Mouse (Mus musculus) MEL (cell line): ENCODE results near the gene Il3. TPM values are rescaled to one million over a fixed set of nuclear protein-coding genes. Genes with fewer than 3 reads are reported as not detected.

Source experiments
- DNase-seq: peaks from one replicate; pipeline ENCODE4 v3.0.0; 2011; ENCODE audit warnings: low read depth, low spot score
- H3K27ac ChIP-seq: 2 replicates; pipeline ENCODE4 v1.5.1; 2012; ENCODE audit warnings: low read depth, mild to moderate bottlenecking, control low read depth, low read length, moderate library complexity; ENCODE audit not compliant: control insufficient read depth
- H3K27me3 ChIP-seq, 2 experiments: fragments of 150-350 bp in 1 of 2; sonication (generic) in 1 of 2; 2 replicates each; pipeline ENCODE4 v1.6.1; 2012; ENCODE audit warnings: low read length in 2 of 2, mild to moderate bottlenecking in 2 of 2, improper control_type of control experiment in 1 of 2, moderate library complexity in 1 of 2; ENCODE audit not compliant: insufficient read depth in 2 of 2, control insufficient read depth in 1 of 2
- H3K36me3 ChIP-seq, 2 experiments: 2 replicates each; pipeline ENCODE4 v1.6.1; 2012 to 2014; ENCODE audit warnings: low read length in 2 of 2, improper control_type of control experiment in 1 of 2, inconsistent platforms in 1 of 2, mild to moderate bottlenecking in 1 of 2; ENCODE audit not compliant: insufficient read depth in 2 of 2, control insufficient read depth in 1 of 2
- H3K4me1 ChIP-seq, 2 experiments: fragments of 150-350 bp in 1 of 2; sonication (generic) in 1 of 2; 2 replicates each; pipeline ENCODE4 v1.6.1; 2012; ENCODE audit warnings: low read length in 2 of 2, improper control_type of control experiment in 1 of 2, mild to moderate bottlenecking in 1 of 2; ENCODE audit not compliant: insufficient read depth in 2 of 2, control insufficient read depth in 1 of 2
- H3K4me3 ChIP-seq, 2 experiments: fragments of 150-350 bp in 1 of 2; sonication (generic) in 1 of 2; 2 replicates each; pipeline ENCODE4 v1.5.1; 2012; ENCODE audit warnings: low read depth in 2 of 2, low read length in 2 of 2, mild to moderate bottlenecking in 2 of 2, moderate library complexity in 2 of 2, control low read depth in 1 of 2, improper control_type of control experiment in 1 of 2; ENCODE audit not compliant: control insufficient read depth in 1 of 2, insufficient read depth in 1 of 2
- H3K79me2 ChIP-seq: 2 replicates; pipeline ENCODE4 v1.6.1; 2012; ENCODE audit warnings: mild to moderate bottlenecking, low read length, moderate library complexity; ENCODE audit not compliant: control insufficient read depth, poor library complexity, insufficient read depth
- H3K9ac ChIP-seq: 2 replicates; pipeline ENCODE4 v1.6.1; 2012; ENCODE audit warnings: low read depth, mild to moderate bottlenecking, control low read depth, low read length, moderate library complexity; ENCODE audit not compliant: control insufficient read depth, poor library complexity, severe bottlenecking
- H3K9me3 ChIP-seq: fragments of 150-350 bp; sonication (generic); replicated peaks from 2 replicates; pipeline ENCODE4 v1.6.1; 2012; ENCODE audit warnings: mild to moderate bottlenecking, low read length, improper control_type of control experiment, moderate library complexity; ENCODE audit not compliant: insufficient read depth
- BHLHE40 ChIP-seq: IDR thresholded peaks from 2 replicates; pipeline ENCODE4 v1.6.1; 2012; ENCODE audit warnings: low read depth, mild to moderate bottlenecking, inconsistent platforms, low read length, improper control_type of control experiment, borderline replicate concordance
- CHD1 ChIP-seq: IDR thresholded peaks from 2 replicates; pipeline ENCODE4 v1.6.1; 2012; ENCODE audit warnings: low read depth, mild to moderate bottlenecking, inconsistent platforms, low read length, improper control_type of control experiment
- CHD2 ChIP-seq: IDR thresholded peaks from 2 replicates; pipeline ENCODE4 v1.6.1; 2011; ENCODE audit warnings: low read length, improper control_type of control experiment
- E2F4 ChIP-seq: IDR thresholded peaks from 2 replicates; pipeline ENCODE4 v1.6.1; 2011; ENCODE audit warnings: low read depth, low read length, improper control_type of control experiment, borderline replicate concordance
- EP300 ChIP-seq, 2 experiments: IDR thresholded peaks; 2 replicates each; pipeline ENCODE4 v1.6.1; 2011; ENCODE audit warnings: improper control_type of control experiment in 2 of 2, low read length in 2 of 2, low read depth in 1 of 2, mild to moderate bottlenecking in 1 of 2
- ETS1 ChIP-seq: IDR thresholded peaks from 2 replicates; pipeline ENCODE4 v1.6.1; 2012; ENCODE audit warnings: low read depth, mild to moderate bottlenecking, inconsistent platforms, low read length, improper control_type of control experiment, moderate library complexity
- GABPA ChIP-seq: IDR thresholded peaks from 2 replicates; pipeline ENCODE4 v1.6.1; 2012; ENCODE audit warnings: low read depth, mild to moderate bottlenecking, inconsistent platforms, low read length, improper control_type of control experiment, moderate library complexity
- GATA1 ChIP-seq: IDR thresholded peaks from 2 replicates; pipeline ENCODE4 v1.6.1; 2011; ENCODE audit warnings: low read depth, low read length, improper control_type of control experiment
- JUND ChIP-seq: IDR thresholded peaks from 2 replicates; pipeline ENCODE4 v1.6.1; 2011; ENCODE audit warnings: low read depth, mild to moderate bottlenecking, improper control_type of control experiment, low read length
- MAFK ChIP-seq: IDR thresholded peaks from 2 replicates; pipeline ENCODE4 v1.6.1; 2011; ENCODE audit warnings: low read depth, mild to moderate bottlenecking, low read length, improper control_type of control experiment, borderline replicate concordance
- MAX ChIP-seq: IDR thresholded peaks from 2 replicates; pipeline ENCODE4 v1.6.1; 2011; ENCODE audit warnings: low read length, improper control_type of control experiment
- MEF2A ChIP-seq: IDR thresholded peaks from 2 replicates; pipeline ENCODE4 v1.6.1; 2014; ENCODE audit warnings: low read depth, mild to moderate bottlenecking, inconsistent platforms, low read length, improper control_type of control experiment; ENCODE audit not compliant: poor library complexity, insufficient replicate concordance, severe bottlenecking; ENCODE audit errors: extremely low read depth
- MXI1 ChIP-seq: IDR thresholded peaks from 2 replicates; pipeline ENCODE4 v1.6.1; 2011; ENCODE audit warnings: mild to moderate bottlenecking, low read depth, low read length, improper control_type of control experiment
- MYB ChIP-seq: IDR thresholded peaks from 2 replicates; pipeline ENCODE4 v1.6.1; 2011; ENCODE audit warnings: mild to moderate bottlenecking, low read depth, low read length, improper control_type of control experiment
- MYC ChIP-seq: IDR thresholded peaks from 2 replicates; pipeline ENCODE4 v1.6.1; 2011; ENCODE audit warnings: low read depth, mild to moderate bottlenecking, low read length, improper control_type of control experiment, moderate library complexity
- NELFE ChIP-seq: IDR thresholded peaks from 2 replicates; pipeline ENCODE4 v1.6.1; 2011; ENCODE audit warnings: low read depth, low read length, improper control_type of control experiment
- NRF1 ChIP-seq: IDR thresholded peaks from 2 replicates; pipeline ENCODE4 v1.6.1; 2014; ENCODE audit warnings: low read depth, mild to moderate bottlenecking, inconsistent platforms, low read length, improper control_type of control experiment, moderate library complexity; ENCODE audit not compliant: poor library complexity, insufficient read depth, severe bottlenecking
- POLR2A ChIP-seq, 2 experiments: IDR thresholded peaks; 2 replicates each; pipeline ENCODE4 v1.6.1; 2011 to 2012; ENCODE audit warnings: low read length in 2 of 2, mild to moderate bottlenecking in 2 of 2, control low read depth in 1 of 2, improper control_type of control experiment in 1 of 2, low read depth in 1 of 2, moderate library complexity in 1 of 2; ENCODE audit not compliant: control insufficient read depth in 1 of 2, insufficient read depth in 1 of 2, poor library complexity in 1 of 2
- POLR2AphosphoS2 ChIP-seq: IDR thresholded peaks from 2 replicates; pipeline ENCODE4 v1.6.1; 2011; ENCODE audit warnings: low read length, improper control_type of control experiment
- POLR2AphosphoS5 ChIP-seq: IDR thresholded peaks from 2 replicates; pipeline ENCODE4 v1.6.1; 2012; ENCODE audit warnings: low read depth, borderline replicate concordance, mild to moderate bottlenecking, inconsistent platforms, low read length, moderate library complexity, mixed read lengths
- RAD21 ChIP-seq: IDR thresholded peaks from 2 replicates; pipeline ENCODE4 v1.6.1; 2011; ENCODE audit warnings: mild to moderate bottlenecking, low read depth, low read length, improper control_type of control experiment
- RCOR1 ChIP-seq: IDR thresholded peaks from 2 replicates; pipeline ENCODE4 v1.6.1; 2012; ENCODE audit warnings: low read depth, mild to moderate bottlenecking, inconsistent platforms, low read length, improper control_type of control experiment
- SIN3A ChIP-seq: IDR thresholded peaks from 2 replicates; pipeline ENCODE4 v1.6.1; 2012; ENCODE audit warnings: low read length, improper control_type of control experiment, inconsistent platforms
- SMC3 ChIP-seq: IDR thresholded peaks from 2 replicates; pipeline ENCODE4 v1.6.1; 2011; ENCODE audit warnings: low read depth, low read length, improper control_type of control experiment
- TAL1 ChIP-seq: IDR thresholded peaks from 2 replicates; pipeline ENCODE4 v1.6.1; 2012; ENCODE audit warnings: mild to moderate bottlenecking, inconsistent platforms, low read length, moderate library complexity, mixed read lengths
- TBP ChIP-seq: IDR thresholded peaks from 2 replicates; pipeline ENCODE4 v1.8.0; 2011; ENCODE audit warnings: low read depth, low read length, improper control_type of control experiment
- TCF12 ChIP-seq: IDR thresholded peaks from 2 replicates; pipeline ENCODE4 v1.6.1; 2014; ENCODE audit warnings: low read depth, mild to moderate bottlenecking, inconsistent platforms, low read length, improper control_type of control experiment, moderate library complexity
- UBTF ChIP-seq: IDR thresholded peaks from 2 replicates; pipeline ENCODE4 v1.6.1; 2012; ENCODE audit warnings: low read depth, mild to moderate bottlenecking, inconsistent platforms, low read length, improper control_type of control experiment, moderate library complexity, borderline replicate concordance; ENCODE audit not compliant: insufficient read depth
- USF1 ChIP-seq: IDR thresholded peaks from 2 replicates; pipeline ENCODE4 v1.6.1; 2014; ENCODE audit warnings: low read depth, mild to moderate bottlenecking, inconsistent platforms, low read length, improper control_type of control experiment, moderate library complexity
- USF2 ChIP-seq, 2 experiments: IDR thresholded peaks; 2 replicates each; pipeline ENCODE4 v1.6.1; 2011 to 2012; ENCODE audit warnings: improper control_type of control experiment in 2 of 2, low read length in 2 of 2, borderline replicate concordance in 1 of 2, inconsistent platforms in 1 of 2, low read depth in 1 of 2, mild to moderate bottlenecking in 1 of 2; ENCODE audit not compliant: insufficient read depth in 1 of 2
- ZC3H11A ChIP-seq: IDR thresholded peaks from 2 replicates; pipeline ENCODE4 v1.6.1; 2012; ENCODE audit warnings: low read depth, mild to moderate bottlenecking, inconsistent platforms, low read length, improper control_type of control experiment
- ZKSCAN1 ChIP-seq: IDR thresholded peaks from 2 replicates; pipeline ENCODE4 v1.6.1; 2012; ENCODE audit warnings: low read depth, mild to moderate bottlenecking, inconsistent platforms, low read length, improper control_type of control experiment, moderate library complexity
- ZMIZ1 ChIP-seq: IDR thresholded peaks from 2 replicates; pipeline ENCODE4 v1.6.1; 2012; ENCODE audit warnings: low read depth, mild to moderate bottlenecking, inconsistent platforms, low read length, improper control_type of control experiment, moderate library complexity
- ZNF384 ChIP-seq: IDR thresholded peaks from 2 replicates; pipeline ENCODE4 v1.6.1; 2012; ENCODE audit warnings: low read depth, mild to moderate bottlenecking, inconsistent platforms, low read length, improper control_type of control experiment
- polyA plus RNA-seq, 2 experiments: library from polyadenylated mRNA; stranded (reverse) in 1 of 2; unstranded in 1 of 2; fragments of >175 nt in 1 of 2; fragments of >200 nt in 1 of 2; gene quantifications; 2 replicates each; pipeline versions ENCODE4 v1.2.1 to v1.2.4; 2012; ENCODE audit warnings: low replicate concordance in 2 of 2, low read depth in 1 of 2; ENCODE audit not compliant: insufficient read length in 2 of 2, insufficient read depth in 1 of 2, missing spikeins in 1 of 2
- total RNA-seq: library from RNA; depleted of rRNA; stranded (reverse); fragments of 300-350 nt; gene quantifications from 2 replicates; pipeline ENCODE4 v1.2.3, GENCODE M21; 2012

Gene Il3
- total and polyA plus RNA-seq, 3 experiments, result not detected

- H3K27me3 ChIP-seq, result peaks cover 0 to 2% of the 10 kb centered on the region in 2 experiments; a peak in 1 of 4 replicates
- no peaks in the 10 kb centered on the region for H3K79me2 ChIP-seq
- no peak within 1 kb of the TSS for H3K9ac ChIP-seq
- H3K4me1 ChIP-seq, result peaks cover 8 to 27% of the 10 kb centered on the region in 2 experiments; a peak in 3 of 4 replicates
- peak within 1 kb of the TSS; percentile 3 for H3K27ac ChIP-seq
- peaks cover 0 to 17% of the 10 kb centered on the region in 2 experiments; a peak in 2 of 4 replicates for H3K36me3 ChIP-seq
- TF ChIP-seq ZC3H11A, result no peak
- peak; percentile 93 for TF ChIP-seq USF1
- TF ChIP-seq TBP, result no peak
- peak; percentile 67 for TF ChIP-seq GATA1
- peak; percentile 0; the same call in 1 of the 2 replicates for TF ChIP-seq RAD21
- peak; percentile 98 for TF ChIP-seq BHLHE40
- peak; percentile 43; the same call in 1 of the 2 replicates for TF ChIP-seq ETS1
- TF ChIP-seq USF2 (IDR thresholded peaks at IDR 0.05; ENCODE audit: borderline replicate concordance in 1 of 2, insufficient read depth in 1 of 2, low read depth in 1 of 2, low read length in 2 of 2), result peak in 1 of 2 experiments; percentile 73; a peak in 1 of 4 replicates
- TF ChIP-seq NRF1, result no peak
- TF ChIP-seq ZNF384, result no peak
- peak; percentile 60 for TF ChIP-seq MXI1
- TF ChIP-seq MAX, result peak; percentile 81
- TF ChIP-seq ZKSCAN1, result no peak
- peak; percentile 70; the same call in 1 of the 2 replicates for TF ChIP-seq RCOR1
- TF ChIP-seq TCF12, result peak; percentile 73
- TF ChIP-seq SIN3A, result peak; percentile 32; the same call in 1 of the 2 replicates
- TF ChIP-seq TAL1, result peak; percentile 50
- TF ChIP-seq E2F4, result no peak
- TF ChIP-seq CHD1, result no peak
- TF ChIP-seq POLR2AphosphoS2, result no peak
- TF ChIP-seq CHD2, result no peak
- TF ChIP-seq JUND, result no peak
- TF ChIP-seq ZMIZ1, result no peak
- no peak; the same call in 1 of the 2 replicates for TF ChIP-seq SMC3
- no peak for TF ChIP-seq UBTF
- TF ChIP-seq NELFE, result no peak
- TF ChIP-seq MEF2A, result no peak
- TF ChIP-seq POLR2AphosphoS5, result no peak
- TF ChIP-seq MAFK, result no peak
- TF ChIP-seq POLR2A (IDR thresholded peaks at IDR 0.05; ENCODE audit: control insufficient read depth in 1 of 2, insufficient read depth in 1 of 2, low read depth in 1 of 2, low read length in 2 of 2, poor library complexity in 1 of 2), result no peak
- no peak; the same call in 1 of the 2 replicates for TF ChIP-seq MYC
- TF ChIP-seq EP300 (IDR thresholded peaks at IDR 0.05; ENCODE audit: low read depth in 1 of 2, low read length in 2 of 2), result peak; percentile 65 to 76
- TF ChIP-seq GABPA, result no peak
- no peak for TF ChIP-seq MYB
- TF ChIP-seq, all 39 proteins: peak for 13
- Histone ChIP-seq H3K9me3 (no peaks in the 10 kb centered on the region), H3K4me3 (peak within 1 kb of the TSS; percentile 9 to 18; a peak in 3 of 4 replicates)
- DNase-seq, result peak; percentile 74
Observed at GRCm38 (mm10) chr11:54248940-54249717, 17.9 kb downstream of the Il3 start, which contains the start of gene Csf2. TSS of gene Csf2 (minus strand) at chr11:54249667.
